Mouse (Mus musculus): ENCODE measurements around the gene Cnr2.

Cnr2 gene

GRCm38 (mm10) chr4:135934708-135935500 lies 39.7 kb downstream of the Cnr2 start:
- DNase-seq (ENCODE audit: low read depth), result no peak

GRCm38 (mm10) chr4:135935502-135935901 lies 40.3 kb downstream of the Cnr2 start:
- DNase-seq (ENCODE audit: low read depth), result no peak

- DNase-seq (ENCODE audit: low read depth), result no peak
Measured at GRCm38 (mm10) chr4:135938858-135939257, 43.7 kb downstream of the Cnr2 start.

DNA sequence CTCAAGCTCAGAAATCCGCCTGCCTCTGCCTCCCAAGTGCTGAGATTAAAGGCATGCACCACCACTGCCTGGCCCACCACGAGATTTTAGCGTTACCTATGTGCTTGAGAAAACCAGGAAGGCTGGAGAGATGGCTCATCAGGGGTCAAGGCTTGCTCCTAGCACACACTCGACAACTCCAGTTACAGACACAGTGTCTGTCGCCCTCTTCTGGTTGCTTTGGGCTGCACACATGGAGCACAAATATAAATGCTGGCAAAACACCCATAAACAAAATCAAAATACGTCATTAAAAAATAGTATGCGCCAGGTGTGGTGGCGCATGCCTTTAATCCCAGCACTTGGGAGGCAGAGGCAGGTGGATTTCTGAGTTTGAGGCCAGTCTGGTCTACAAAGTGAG lies 45.8 kb downstream of the Cnr2 start:
- peak; percentile 55 for DNase-seq (ENCODE audit: low read depth)

GRCm38 (mm10) chr4:135942193-135942592 lies 47.0 kb downstream of the Cnr2 start:
- peak; percentile 52 for DNase-seq (ENCODE audit: low read depth)

DNA sequence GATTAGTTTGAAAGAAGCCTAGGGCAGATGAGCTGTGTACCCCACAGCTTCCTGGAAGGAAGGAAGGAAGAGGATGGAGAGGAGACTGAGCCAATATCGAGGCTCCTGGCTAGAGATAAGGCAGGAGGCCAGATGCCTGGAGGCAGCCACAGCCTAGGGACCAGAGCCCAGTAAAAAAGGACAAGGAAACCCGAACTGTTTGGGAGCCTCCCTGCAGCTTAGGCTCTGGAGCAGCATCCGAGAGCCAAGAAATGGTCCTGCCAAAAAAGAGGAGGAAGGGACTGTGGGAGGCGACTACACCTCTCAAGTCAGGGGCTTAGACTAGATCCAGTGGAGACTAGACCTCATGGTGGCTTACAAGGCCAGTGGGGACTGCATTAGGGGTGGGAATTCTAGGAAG lies 48.2 kb downstream of the Cnr2 start:
- no peak for DNase-seq (ENCODE audit: low read depth)

DNA sequence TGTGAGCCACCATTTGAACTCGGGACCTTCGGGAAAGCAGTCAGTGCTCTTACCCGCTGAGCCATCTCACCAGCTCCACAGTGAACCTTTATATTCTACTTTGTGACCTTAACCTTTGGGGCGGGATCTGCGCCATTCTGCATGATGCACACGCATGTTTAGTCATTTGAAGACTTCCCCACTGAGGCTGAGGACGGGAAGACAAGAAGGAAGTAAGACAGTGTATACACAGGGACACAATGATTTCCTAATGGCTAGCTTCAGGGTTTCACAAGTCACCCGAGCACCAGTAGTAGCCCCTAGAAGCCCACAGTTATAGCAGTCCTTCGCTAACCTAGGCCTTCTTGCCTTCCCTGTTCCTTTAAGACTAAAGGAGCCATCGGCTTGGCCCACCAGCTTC lies 50.5 kb downstream of the Cnr2 start:
- peak; percentile 63 for DNase-seq (ENCODE audit: low read depth)

GRCm38 (mm10) chr4:135946278-135946658 lies 51.1 kb downstream of the Cnr2 start, which contains the start of gene Hmgcl:
Gene Hmgcl (plus strand): TSS chr4:135946448.
- DNase-seq (ENCODE audit: low read depth), result peak; percentile 92

DNA sequence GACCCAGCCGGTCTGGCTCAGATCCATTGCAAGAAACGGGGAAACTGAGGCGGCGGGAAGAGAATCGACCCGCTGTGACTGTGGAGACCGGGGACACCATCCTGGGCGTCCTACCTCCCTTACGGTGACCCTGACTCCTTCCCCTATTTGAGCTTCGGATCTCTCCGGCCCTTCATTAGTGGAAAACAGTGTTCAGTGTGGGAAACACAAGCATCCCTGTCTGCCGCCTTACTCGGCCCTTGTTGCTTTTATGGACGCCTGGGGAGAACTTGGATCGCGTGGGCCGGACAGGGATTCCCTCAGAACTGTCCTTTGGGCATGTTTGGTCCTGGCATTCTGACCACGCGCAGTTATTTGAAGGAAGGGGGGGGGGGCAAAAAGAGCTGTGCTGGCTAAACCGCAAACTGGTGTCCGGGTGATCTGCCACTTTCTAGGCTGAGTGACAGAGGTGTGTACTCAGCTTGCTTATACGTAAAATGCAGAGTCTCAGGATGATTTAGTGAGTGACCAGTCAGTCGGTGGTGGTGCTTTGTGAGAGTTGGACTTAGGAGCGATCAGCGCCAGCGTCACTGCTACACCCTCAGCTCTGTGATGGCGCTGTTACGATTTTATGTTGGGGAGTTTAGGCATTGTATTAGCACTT lies 51.6 kb downstream of the Cnr2 start:
- peak; percentile 69 for DNase-seq (ENCODE audit: low read depth)

GRCm38 (mm10) chr4:135948142-135948541 lies 52.9 kb downstream of the Cnr2 start:
- DNase-seq (ENCODE audit: low read depth), result no peak

GRCm38 (mm10) chr4:135949475-135949874 lies 54.3 kb downstream of the Cnr2 start:
- no peak for DNase-seq (ENCODE audit: low read depth)

DNA sequence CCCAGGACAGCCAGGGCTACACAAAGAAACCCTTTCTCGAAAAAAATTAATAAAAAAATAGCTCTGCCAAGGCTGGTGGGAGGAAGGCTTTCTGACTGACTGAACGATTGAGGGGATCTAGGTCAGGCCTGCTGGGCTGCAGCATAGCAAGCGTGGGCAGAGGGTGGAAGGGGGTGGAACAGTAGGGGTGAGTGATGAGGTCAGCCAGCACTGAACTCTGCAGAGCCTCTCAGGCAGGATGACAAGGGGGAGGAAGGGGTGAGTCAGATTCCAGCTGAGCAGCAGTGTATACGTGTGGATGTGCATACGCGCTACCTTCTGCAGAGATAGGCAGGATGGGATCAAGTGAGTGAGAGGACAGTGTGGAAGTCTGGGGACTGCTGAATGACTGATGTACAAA lies 54.7 kb downstream of the Cnr2 start:
- DNase-seq (ENCODE audit: low read depth), result peak; percentile 71

DNA sequence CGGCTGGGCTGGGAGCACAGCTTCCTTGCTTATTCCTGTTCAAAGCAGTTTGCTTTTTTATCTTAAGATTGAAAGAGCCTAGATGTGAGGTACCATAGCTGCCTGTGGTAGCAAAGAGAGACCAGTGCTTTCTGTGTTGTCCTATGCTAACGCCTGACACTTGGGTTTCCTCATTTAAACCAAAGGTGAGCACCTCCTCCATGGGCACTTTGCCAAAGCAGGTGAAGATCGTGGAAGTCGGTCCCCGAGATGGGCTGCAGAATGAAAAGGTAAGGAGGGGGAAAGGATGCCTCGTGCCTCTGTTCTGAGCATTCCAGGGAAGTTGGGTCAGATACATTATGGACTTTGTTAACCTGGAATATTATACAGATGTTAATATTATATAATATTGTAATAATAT lies 55.2 kb downstream of the Cnr2 start:
- DNase-seq (ENCODE audit: low read depth), result no peak

DNA sequence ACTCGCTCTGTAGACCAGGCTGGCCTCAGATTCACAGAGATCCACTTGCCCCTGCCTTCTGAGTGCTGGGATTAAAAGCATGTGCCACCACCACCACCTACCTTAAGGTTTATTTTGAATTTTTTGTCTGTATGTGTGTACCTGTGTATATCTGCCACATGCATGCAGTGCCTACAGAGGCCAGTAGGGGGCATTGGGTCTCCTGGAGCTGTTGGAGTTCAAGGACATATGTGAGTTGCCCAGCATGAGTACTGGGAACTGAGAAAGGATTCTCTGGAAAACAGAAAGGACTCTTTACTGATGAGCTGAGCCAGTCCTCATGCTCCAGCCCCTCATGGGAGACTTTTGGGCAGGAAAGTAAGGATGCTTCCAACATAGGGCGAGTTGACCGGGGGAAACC lies 56.3 kb downstream of the Cnr2 start:
- no peak for DNase-seq (ENCODE audit: low read depth)

- no peak for DNase-seq (ENCODE audit: low read depth)
Measured at GRCm38 (mm10) chr4:135953179-135953578, 58.0 kb downstream of the Cnr2 start.

DNA sequence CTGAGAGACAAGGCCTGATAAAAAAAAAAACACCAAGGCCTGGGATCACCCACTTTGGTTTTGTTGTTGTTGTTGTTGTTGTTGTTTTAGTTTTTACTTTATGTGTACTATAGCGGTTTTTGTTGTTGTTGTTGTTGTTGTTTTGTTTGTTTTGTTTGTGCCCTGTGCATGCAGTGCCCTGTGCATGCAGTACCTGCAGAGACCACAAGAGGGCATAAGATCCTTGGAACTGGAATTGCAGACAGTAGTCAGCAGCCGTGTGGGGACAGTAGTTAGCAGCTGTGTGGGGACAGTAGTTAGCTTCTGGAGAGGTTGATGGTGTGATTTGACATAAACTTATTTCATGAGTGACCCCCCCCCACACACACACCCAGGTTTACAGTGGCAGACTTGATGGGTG lies 59.0 kb downstream of the Cnr2 start:
- peak; percentile 75 for DNase-seq (ENCODE audit: low read depth)

DNA sequence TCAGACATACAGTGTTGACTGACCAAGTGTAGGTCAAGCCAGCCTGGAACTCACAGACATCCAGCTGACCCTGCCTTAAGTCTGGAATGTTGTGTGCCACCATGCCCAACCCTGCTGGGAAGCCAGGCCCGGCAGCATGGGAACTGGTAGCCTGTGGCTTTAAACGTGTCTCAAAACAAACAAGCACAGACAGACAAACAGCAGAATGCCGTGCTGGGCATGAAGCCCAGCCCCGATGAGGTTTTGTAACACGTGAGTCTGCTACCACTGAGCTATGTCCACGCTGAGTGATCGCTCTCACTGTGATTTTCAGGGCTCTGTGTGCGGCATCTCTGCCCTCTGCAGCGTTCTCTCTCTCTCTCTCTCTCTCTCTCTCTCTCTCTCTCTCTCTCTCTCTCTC lies 60.7 kb downstream of the Cnr2 start:
- DNase-seq (ENCODE audit: low read depth), result no peak

- no peak for DNase-seq (ENCODE audit: low read depth)
Measured at GRCm38 (mm10) chr4:135958354-135958753, 63.2 kb downstream of the Cnr2 start.

- DNase-seq (ENCODE audit: low read depth), result peak; percentile 86
Measured at GRCm38 (mm10) chr4:135960717-135961116, 65.5 kb downstream of the Cnr2 start.

GRCm38 (mm10) chr4:135961709-135962108 lies 66.5 kb downstream of the Cnr2 start:
- no peak for DNase-seq (ENCODE audit: low read depth)

GRCm38 (mm10) chr4:135962198-135962597 lies 67.0 kb downstream of the Cnr2 start:
- DNase-seq (ENCODE audit: low read depth), result no peak

DNA sequence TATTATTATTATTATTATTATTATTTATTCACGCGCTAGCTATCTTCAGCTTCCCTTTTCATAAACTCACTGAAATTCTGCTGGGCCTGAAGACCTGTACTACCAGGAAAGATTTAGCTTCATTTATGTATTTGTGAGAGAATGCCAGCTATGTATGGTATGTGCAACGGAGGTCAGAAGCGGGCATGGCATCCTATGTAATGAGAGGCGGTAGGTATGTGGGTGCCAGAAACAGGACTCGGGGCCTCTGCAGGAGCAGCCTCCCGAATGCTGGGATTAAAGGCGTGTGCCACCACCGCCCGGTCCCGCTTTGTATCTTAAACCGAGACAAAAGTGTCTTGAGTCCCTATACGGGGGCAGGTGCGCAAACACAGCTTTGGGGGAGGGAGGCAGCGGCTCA lies 67.8 kb downstream of the Cnr2 start:
- no peak for DNase-seq (ENCODE audit: low read depth)

- peak; percentile 99 for DNase-seq (ENCODE audit: low read depth)
Measured at GRCm38 (mm10) chr4:135963457-135964193, 68.4 kb downstream of the Cnr2 start, which contains the start of gene Gale. Gene Gale (plus strand): TSS chr4:135963727.
